Mouse (Mus musculus) cerebellum, adult 2 months (tissue): ENCODE data around the gene Yipf2. TPM values are rescaled to one million over a fixed set of nuclear protein-coding genes. Genes with fewer than 3 reads are reported as not detected.
A peak's percentile ranks its signal among the peaks of the same experiment; 100 is the strongest.
"Not testable (repeated sequence)": the region's sequence is repeated elsewhere in the genome, so short reads cannot be mapped to it uniquely, and the experiment has no call there.

Source experiments
- DNase-seq, 2 experiments: peaks; one replicate each; pipeline ENCODE4 v3.0.0; 2021
- H3K27ac ChIP-seq: fragments of 200-500 bp; 2 replicates; pipeline ENCODE4 v1.5.1; 2012; ENCODE audit warnings: low read length, control low read depth, inconsistent platforms; ENCODE audit not compliant: insufficient read depth
- H3K27me3 ChIP-seq: fragments of 200-500 bp; 2 replicates; pipeline ENCODE4 v1.6.1; 2012; ENCODE audit warnings: inconsistent platforms, mild to moderate bottlenecking, low read length, moderate library complexity; ENCODE audit not compliant: control insufficient read depth, insufficient read depth
- H3K4me1 ChIP-seq: fragments of 200-500 bp; 2 replicates; pipeline ENCODE4 v1.6.1; 2011; ENCODE audit warnings: low read length; ENCODE audit not compliant: control insufficient read depth, insufficient read depth
- H3K4me3 ChIP-seq: fragments of 200-500 bp; replicated peaks from 2 replicates; pipeline ENCODE3; 2011; ENCODE audit warnings: mild to moderate bottlenecking, low read depth, low read length, control low read depth; ENCODE audit not compliant: insufficient read depth
- CTCF ChIP-seq: fragments of 200-500 bp; IDR thresholded peaks from 2 replicates; pipeline ENCODE4 v1.5.1; 2011; ENCODE audit warnings: low read depth, mild to moderate bottlenecking, control low read depth, low read length, moderate library complexity, borderline replicate concordance; ENCODE audit not compliant: insufficient read depth
- POLR2A ChIP-seq: fragments of 200-500 bp; IDR thresholded peaks from 2 replicates; pipeline ENCODE4 v1.6.1; 2011; ENCODE audit warnings: low read length, control low read depth, borderline replicate concordance; ENCODE audit not compliant: insufficient read depth
- WGBS: fragments of 180-500 bp; shearing (Covaris S2); methylation state at CpG from one replicate; pipeline ENCODE4 v1.1.7; 2018; 5-methylcytosine and 5-hydroxymethylcytosine counted together
- polyA plus RNA-seq: library from polyadenylated mRNA; depleted of rRNA; stranded (reverse); fragments of >200 nt; gene quantifications from 2 replicates; pipeline ENCODE4 v1.2.3, GENCODE M21; 2012; rRNA removed

The Yipf2 gene
- polyA plus RNA-seq, 1 experiment = 30.9 TPM

DNA sequence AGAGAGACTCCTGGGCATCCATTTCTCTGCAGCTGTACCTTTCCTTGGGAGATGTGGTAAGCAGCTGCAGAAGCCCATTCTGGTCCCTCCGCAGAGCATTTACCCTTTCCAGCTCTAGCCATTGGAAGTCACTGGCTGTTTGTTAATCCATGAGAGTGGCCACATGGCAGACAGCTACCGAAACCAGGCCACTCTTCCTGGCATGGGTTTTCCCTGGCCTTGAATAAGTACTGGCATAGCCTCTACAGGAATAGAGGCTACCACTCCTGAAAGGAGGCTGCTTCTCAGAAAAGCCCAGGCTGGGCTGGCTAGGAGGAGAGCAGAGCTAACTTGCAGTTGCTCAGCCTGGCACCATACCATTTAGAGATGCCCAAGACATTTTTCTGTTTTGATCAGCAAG is 41.6 kb downstream of the Yipf2 start:
- H3K27ac ChIP-seq = no peak overlapping the region; the same call in none of the 2 replicates
- peak; percentile 28 to 53 for DNase-seq
- H3K27me3 ChIP-seq = no peaks in the 10 kb centered on the region
- TF ChIP-seq POLR2A = no peak
- no peak for TF ChIP-seq CTCF
- H3K4me1 ChIP-seq = peaks cover 9% of the 10 kb centered on the region
- H3K4me3 ChIP-seq = no peak overlapping the region
- WGBS = 28% methylated on average over 2 of the region's 2 CpGs

DNA sequence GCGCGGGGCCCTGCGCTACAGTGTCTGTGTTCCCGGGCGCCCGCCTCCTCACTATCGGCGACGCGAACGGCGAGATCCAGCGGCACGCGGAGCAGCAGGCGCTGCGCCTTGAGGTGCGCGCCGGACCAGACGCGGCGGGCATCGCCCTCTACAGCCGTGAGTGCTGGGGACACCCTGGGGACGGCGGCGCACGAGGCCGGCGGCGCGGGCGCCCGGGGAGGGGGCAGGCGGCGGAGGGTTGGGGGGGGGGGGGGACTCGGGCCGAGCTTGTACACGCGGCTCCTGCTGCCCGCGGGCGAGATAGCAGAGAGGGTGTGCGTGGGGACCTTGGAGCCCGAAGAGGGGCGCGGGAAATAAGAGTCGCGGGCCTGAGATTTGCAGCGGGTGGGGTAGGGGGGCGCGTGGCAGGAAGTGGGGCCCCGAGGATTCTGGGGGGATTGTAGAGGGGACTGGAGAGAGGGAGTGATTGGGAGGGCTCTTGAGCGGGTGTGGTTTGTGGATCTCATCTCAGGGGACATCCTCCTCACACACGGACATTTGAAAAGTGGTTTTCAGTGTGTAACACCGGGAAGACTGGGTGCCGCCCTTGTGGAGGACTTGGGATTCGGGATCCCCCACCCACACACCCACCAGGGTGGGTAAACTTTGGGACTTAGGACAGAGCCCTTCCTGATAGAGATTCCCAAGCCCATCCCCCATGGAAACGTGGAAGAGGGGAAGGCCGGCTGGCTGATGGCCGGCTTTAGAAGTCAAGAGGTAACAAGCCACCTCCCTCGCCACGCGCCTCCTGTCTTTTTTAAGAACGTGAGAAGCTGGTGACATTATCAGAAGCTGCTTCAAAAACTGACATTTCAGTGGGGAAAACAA is 45.3 kb downstream of the Yipf2 start:
- H3K27me3 ChIP-seq = no peaks in the 10 kb centered on the region
- TF ChIP-seq POLR2A = no peak
- no peak for TF ChIP-seq CTCF
- under 1% methylated on average over 47 of the region's 66 CpGs for WGBS
- peak overlapping the region; percentile 44 for H3K27ac ChIP-seq
- peaks cover 9% of the 10 kb centered on the region for H3K4me1 ChIP-seq
- H3K4me3 ChIP-seq = peak overlapping the region; percentile 70
- peak in 1 of 2 experiments; percentile 70 for DNase-seq

DNA sequence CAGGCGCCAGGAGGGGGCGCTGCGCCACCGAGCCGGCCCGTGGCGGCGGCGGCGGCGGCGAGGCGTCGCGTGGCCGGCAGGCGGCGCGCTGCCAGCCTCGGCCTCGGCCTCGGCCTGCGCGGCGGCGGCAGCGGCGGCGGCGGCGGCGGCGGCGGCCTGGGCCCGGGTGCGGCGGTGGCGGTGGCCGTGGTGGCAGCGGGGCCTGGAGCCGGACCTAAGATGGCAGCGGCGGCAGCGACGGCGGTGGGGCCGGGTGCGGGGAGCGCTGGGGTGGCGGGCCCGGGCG is 45.9 kb downstream of the Yipf2 start, which contains the start of gene Carm1:
Gene Carm1 (plus strand): TSS at position 106 of the 286 bp plus-strand sequence.
- TF ChIP-seq CTCF (no peak), POLR2A (no peak)
- peak within 1 kb of the TSS; percentile 44 for H3K27ac ChIP-seq
- H3K27me3 ChIP-seq = no peaks in the 10 kb centered on the region
- peaks cover 9% of the 10 kb centered on the region for H3K4me1 ChIP-seq
- peak in 1 of 2 experiments; percentile 79 for DNase-seq
- WGBS = 7% methylated on average over 41 of the region's 52 CpGs
- H3K4me3 ChIP-seq = peak within 1 kb of the TSS; percentile 73

GRCm38 (mm10) chr9:21545916-21546788 is 46.5 kb downstream of the Yipf2 start:
- Histone ChIP-seq H3K4me1 (peaks cover 5% of the 10 kb centered on the region), H3K4me3 (peak overlapping the region; percentile 73), H3K27ac (0 out of 2 replicates have a peak overlapping the region, but pooled peaks have one; percentile 13), H3K27me3 (no peaks in the 10 kb centered on the region)
- peak; percentile 99 to 100 for DNase-seq
- WGBS = under 1% methylated on average over 66 of the region's 67 CpGs
- TF ChIP-seq CTCF (peak; percentile 49; the same call in 1 of the 2 replicates), POLR2A (0 out of 2 replicates have a peak, but pooled peaks have one; percentile 29)

- Histone ChIP-seq H3K4me1 (peaks cover 1% of the 10 kb centered on the region; the same call in 1 of the 2 replicates), H3K27ac (no peak overlapping the region), H3K27me3 (no peaks in the 10 kb centered on the region), H3K4me3 (peak overlapping the region; percentile 73)
- peak in 1 of 2 experiments; percentile 22 for DNase-seq
- WGBS = 20% methylated on average over 9 of the region's 9 CpGs
- TF ChIP-seq CTCF (no peak), POLR2A (no peak)
Measured at GRCm38 (mm10) chr9:21545351-21545915, 47.2 kb downstream of the Yipf2 start.

DNA sequence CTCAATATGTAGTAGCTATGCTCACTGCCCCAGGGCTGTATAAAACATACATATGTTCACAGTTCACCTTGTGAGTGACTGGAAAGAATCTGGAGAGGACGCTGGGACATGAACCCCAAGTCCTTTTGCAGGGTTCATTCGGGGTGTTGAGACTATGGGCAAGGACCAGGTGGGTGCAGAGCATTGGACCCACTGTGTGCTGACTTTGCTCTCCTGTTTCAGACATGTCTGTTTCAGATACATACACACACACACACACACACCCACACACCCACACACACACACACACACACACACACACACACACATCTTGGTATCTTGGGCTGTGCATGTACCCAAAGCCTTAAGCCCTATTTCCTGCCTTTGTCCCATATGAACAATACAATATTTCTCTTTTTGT is 50.6 kb downstream of the Yipf2 start:
- not testable (repeated sequence) for H3K27me3 ChIP-seq, H3K4me3 ChIP-seq, DNase-seq, H3K4me1 ChIP-seq, H3K27ac ChIP-seq
- WGBS = 86% methylated on average over 2 of the region's 2 CpGs

GRCm38 (mm10) chr9:21539981-21540753 is 52.5 kb downstream of the Yipf2 start:
- Histone ChIP-seq H3K27ac (no peak overlapping the region), H3K4me3 (no peak overlapping the region), H3K4me1 (0 out of 2 replicates have a peak, but pooled peaks cover 3% of the 10 kb centered on the region), H3K27me3 (no peaks in the 10 kb centered on the region)
- TF ChIP-seq CTCF (no peak), POLR2A (no peak)
- no peak for DNase-seq
- WGBS = 37% methylated on average over 7 of the region's 7 CpGs

Other genes with a start within 250 kb of the Yipf2 start
- 81.0 and 81.1 TPM in 2 replicates for gene Ilf3, start 225.0 kb downstream of the Yipf2 start, polyA plus RNA-seq
- gene Qtrt1, start 181.0 kb downstream of the Yipf2 start, polyA plus RNA-seq = 37.5 and 39.5 TPM in 2 replicates
- gene Dnm2, start 167.9 kb downstream of the Yipf2 start, polyA plus RNA-seq = 66.9 and 68.6 TPM in 2 replicates
- 25.9 and 26.4 TPM in 2 replicates for gene Tmed1, start 82.6 kb downstream of the Yipf2 start, polyA plus RNA-seq
- 0.28 and 0.29 TPM in 2 replicates for gene AB124611, start 66.7 kb downstream of the Yipf2 start, polyA plus RNA-seq
- gene Carm1, start 45.9 kb downstream of the Yipf2 start, polyA plus RNA-seq = 51.0 and 57.1 TPM in 2 replicates
- gene Timm29, start 106 bp downstream of the Yipf2 start, polyA plus RNA-seq = 53.1 and 53.4 TPM in 2 replicates
- 88.8 and 96.7 TPM in 2 replicates for gene Smarca4, start 23.3 kb upstream of the Yipf2 start, polyA plus RNA-seq
- gene Ldlr, start 130.7 kb upstream of the Yipf2 start, polyA plus RNA-seq = 34.1 and 34.2 TPM in 2 replicates
- gene Spc24, start 167.5 kb upstream of the Yipf2 start, polyA plus RNA-seq = 3.8 TPM in 2 replicates
- 44.7 and 50.6 TPM in 2 replicates for gene Kank2, start 205.9 kb upstream of the Yipf2 start, polyA plus RNA-seq
- gene Angptl8, start 242.7 kb upstream of the Yipf2 start, polyA plus RNA-seq = not detected in 2 replicates